Mouse (Mus musculus) heart, embryonic 13.5 days (tissue): Measurements from ENCODE around the gene Coa4. TPM values are rescaled to one million over a fixed set of nuclear protein-coding genes. Genes with fewer than 3 reads are reported as not detected.
"Not testable (repeated sequence)": the region's sequence is repeated elsewhere in the genome, so short reads cannot be mapped to it uniquely, and the experiment has no call there.

Source experiments
- ATAC-seq: fragments of 200-750 bp; cut with Nextera tagmentation; 2 replicates; pipeline ENCODE4 v1.8.0; 2017; ENCODE audit warnings: moderate TSS enrichment; ENCODE audit not compliant: insufficient number of reproducible peaks, low FRiP score, low TSS enrichment; ENCODE audit errors: extremely low read depth
- H3K27ac ChIP-seq: fragments of 300-500 bp; sonication (generic); replicated peaks from 2 replicates; pipeline ENCODE4 v1.5.1; 2015; ENCODE audit warnings: moderate library complexity, mild to moderate bottlenecking, inconsistent platforms
- H3K27me3 ChIP-seq: fragments of 300-500 bp; sonication (generic); replicated peaks from 2 replicates; pipeline ENCODE4 v1.6.1; 2015; ENCODE audit warnings: mild to moderate bottlenecking, inconsistent platforms
- H3K36me3 ChIP-seq: fragments of 300-500 bp; sonication (generic); 2 replicates; pipeline ENCODE4 v1.6.1; 2015; ENCODE audit warnings: mild to moderate bottlenecking, inconsistent platforms
- H3K4me1 ChIP-seq: fragments of 300-500 bp; sonication (generic); 2 replicates; pipeline ENCODE4 v1.6.1; 2015; ENCODE audit warnings: inconsistent platforms
- H3K4me2 ChIP-seq: fragments of 300-500 bp; sonication (generic); 2 replicates; pipeline ENCODE4 v1.6.1; 2015; ENCODE audit warnings: inconsistent platforms, mild to moderate bottlenecking, moderate library complexity
- H3K4me3 ChIP-seq: fragments of 300-500 bp; sonication (generic); 2 replicates; pipeline ENCODE4 v1.5.1; 2015; ENCODE audit warnings: moderate library complexity, mild to moderate bottlenecking, inconsistent platforms
- H3K9ac ChIP-seq: fragments of 300-500 bp; sonication (generic); 2 replicates; pipeline ENCODE4 v1.6.1; 2015; ENCODE audit warnings: inconsistent platforms, mild to moderate bottlenecking, moderate library complexity
- H3K9me3 ChIP-seq: fragments of 300-500 bp; sonication (generic); 2 replicates; pipeline ENCODE4 v1.6.1; 2016; ENCODE audit warnings: inconsistent platforms
- WGBS: fragments of 180-500 bp; shearing (Covaris S2); methylation state at CpG from one replicate; pipeline ENCODE4 v1.1.7; 2015; ENCODE audit warnings: mixed read lengths; 5-methylcytosine and 5-hydroxymethylcytosine counted together
- polyA plus RNA-seq: library from polyadenylated mRNA; unstranded; fragments of >200 nt; fragmentation: Nextera tagmentation; extraction: Ambion mirVana; gene quantifications from 2 replicates; pipeline ENCODE4 v1.2.1, GENCODE M21; 2015

Coa4 gene
- polyA plus RNA-seq, 1 experiment from 2014 or later = 23.0 TPM

DNA sequence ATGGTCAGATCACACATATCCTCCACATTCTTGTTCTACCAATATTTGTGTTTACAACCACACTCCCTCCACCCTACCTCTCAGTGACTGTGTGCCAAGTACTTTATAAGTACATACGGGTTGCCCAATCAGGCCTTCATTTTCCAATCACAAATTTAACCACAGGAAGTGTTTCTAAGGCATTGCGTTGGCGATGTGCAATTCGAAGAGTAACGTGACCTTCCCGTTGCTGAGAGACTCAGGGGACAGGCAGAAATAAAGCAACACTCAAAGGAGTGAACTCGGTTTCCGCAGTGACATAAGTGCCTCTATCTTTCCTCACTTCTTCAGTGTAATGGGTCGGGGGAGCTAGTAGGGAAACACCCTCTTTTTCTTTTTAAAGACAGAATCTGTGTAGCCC lies 2.6 kb downstream of the Coa4 start:
- peaks cover 21% of the 10 kb centered on the region for H3K36me3 ChIP-seq
- no peaks in the 10 kb centered on the region for H3K9me3 ChIP-seq
- no peak overlapping the region for H3K27ac ChIP-seq
- no peak overlapping the region for H3K4me2 ChIP-seq
- no peak overlapping the region for H3K4me3 ChIP-seq
- peaks cover 12% of the 10 kb centered on the region for H3K4me1 ChIP-seq
- WGBS = 90% methylated on average over 9 of the region's 9 CpGs
- no peak overlapping the region for H3K9ac ChIP-seq
- no peak for ATAC-seq
- H3K27me3 ChIP-seq = no peaks in the 10 kb centered on the region

DNA sequence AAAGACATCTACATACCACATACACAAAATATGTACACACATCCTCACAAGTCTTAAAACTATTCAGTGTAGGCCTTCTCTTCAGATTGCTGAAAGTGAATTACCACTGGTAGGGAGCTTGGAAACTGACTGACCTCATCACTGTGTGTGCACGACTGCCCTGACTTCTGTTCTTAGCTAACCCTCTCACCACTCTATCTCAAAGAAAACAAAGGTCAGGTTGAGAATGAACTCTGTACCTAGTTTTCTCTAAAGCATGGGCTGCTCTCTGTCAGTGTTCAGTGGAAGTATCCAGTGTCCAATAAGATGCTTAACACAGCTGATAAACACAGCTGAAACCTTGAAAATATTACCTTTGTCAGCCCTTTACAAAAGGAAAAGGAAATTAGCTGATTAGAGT lies 7.6 kb downstream of the Coa4 start:
- Histone ChIP-seq H3K27ac (no peak overlapping the region), H3K4me3 (no peak overlapping the region), H3K9ac (no peak overlapping the region), H3K4me1 (peaks cover 22% of the 10 kb centered on the region), H3K36me3 (peaks cover 35% of the 10 kb centered on the region), H3K9me3 (no peaks in the 10 kb centered on the region), H3K4me2 (no peak overlapping the region), H3K27me3 (no peaks in the 10 kb centered on the region)
- no peak for ATAC-seq
- WGBS = 46% methylated on average over 1 of the region's 1 CpGs

DNA sequence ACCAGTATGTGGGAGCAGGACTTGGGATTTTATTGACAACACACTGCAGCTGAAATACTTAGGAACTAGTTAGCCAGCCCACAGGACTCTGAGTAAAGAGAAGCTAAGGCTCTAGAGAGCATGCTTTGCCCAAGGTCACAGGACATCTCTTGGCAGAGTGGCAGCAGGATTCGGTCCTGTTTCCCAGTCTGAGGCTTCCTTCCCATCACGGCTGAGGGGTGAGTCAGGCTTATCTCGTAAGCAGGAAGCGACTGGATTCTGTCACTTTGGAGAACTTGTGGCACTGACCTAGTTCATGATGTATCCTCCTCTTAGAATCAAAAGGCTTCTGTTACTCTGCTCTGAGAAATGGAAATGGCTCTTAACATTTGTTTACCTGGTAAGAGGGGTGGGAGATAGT lies 10.8 kb downstream of the Coa4 start:
- 17% methylated on average over 4 of the region's 4 CpGs for WGBS
- H3K27me3 ChIP-seq = no peaks in the 10 kb centered on the region
- H3K36me3 ChIP-seq = peaks cover 42% of the 10 kb centered on the region
- ATAC-seq = no peak; the same call in 1 of the 2 replicates
- H3K4me3 ChIP-seq = no peak overlapping the region
- no peak overlapping the region for H3K4me2 ChIP-seq
- peaks cover 36% of the 10 kb centered on the region for H3K4me1 ChIP-seq
- peak overlapping the region; percentile 67 for H3K27ac ChIP-seq
- no peaks in the 10 kb centered on the region for H3K9me3 ChIP-seq
- H3K9ac ChIP-seq = peak overlapping the region; percentile 21; the same call in 1 of the 2 replicates

DNA sequence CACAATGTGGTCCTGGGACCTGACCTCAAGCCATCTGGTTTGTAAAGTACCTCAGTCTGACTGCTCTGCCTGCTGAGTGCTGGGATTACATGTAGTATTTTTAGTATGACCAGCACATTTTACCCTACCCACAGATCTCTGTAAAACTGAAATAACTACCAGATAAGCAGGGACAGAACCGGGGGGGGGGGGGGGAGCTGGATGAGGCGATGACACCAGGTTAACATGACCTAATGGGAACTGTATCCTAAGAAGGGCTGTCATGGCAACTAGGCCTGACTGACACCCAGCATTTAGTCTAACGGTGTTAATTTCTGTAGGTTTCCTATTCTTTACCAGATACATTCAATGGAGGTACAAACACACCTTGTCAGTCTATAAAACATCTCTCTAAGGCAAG lies 12.9 kb downstream of the Coa4 start:
- Histone ChIP-seq H3K36me3 (peaks cover 44% of the 10 kb centered on the region), H3K9ac (no peak overlapping the region), H3K4me1 (peaks cover 43% of the 10 kb centered on the region), H3K9me3 (no peaks in the 10 kb centered on the region), H3K27ac (peak overlapping the region; percentile 80), H3K4me3 (no peak overlapping the region), H3K27me3 (no peaks in the 10 kb centered on the region), H3K4me2 (no peak overlapping the region)
- no peak for ATAC-seq
- 59% methylated on average over 3 of the region's 3 CpGs for WGBS

DNA sequence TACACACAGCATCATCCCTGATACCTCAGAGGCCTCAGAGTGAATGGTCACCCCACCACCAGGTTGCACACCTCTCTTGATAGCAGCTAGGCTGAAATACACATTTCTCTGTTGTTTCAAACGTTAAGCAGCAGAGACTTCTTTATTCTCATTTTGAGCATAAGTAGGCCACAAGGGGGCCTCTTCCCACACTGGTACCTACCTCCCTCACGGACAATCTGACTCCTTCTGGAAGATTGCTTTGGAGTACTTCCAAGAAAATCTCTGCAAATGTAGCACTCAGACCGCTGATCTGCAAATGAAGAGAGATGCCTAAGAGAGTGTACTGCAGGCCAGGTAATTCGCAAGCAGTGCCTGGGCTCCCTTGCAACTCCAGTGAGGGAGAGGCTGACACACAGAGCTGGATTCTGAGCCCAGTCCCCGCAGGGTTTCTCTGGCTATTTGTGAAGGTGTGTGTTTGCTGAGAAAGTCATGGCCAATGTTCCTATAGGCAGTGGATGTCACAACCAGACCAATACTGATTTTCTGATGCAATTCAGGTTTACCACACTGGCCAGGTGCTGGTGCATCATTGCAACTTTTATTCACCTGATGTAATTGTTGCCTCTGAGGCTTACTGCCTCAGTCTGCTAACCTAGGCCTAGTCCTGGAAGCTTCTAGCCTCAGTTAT lies 13.6 kb downstream of the Coa4 start:
- ATAC-seq = no peak
- peak overlapping the region; percentile 80 for H3K27ac ChIP-seq
- H3K4me1 ChIP-seq = peaks cover 49% of the 10 kb centered on the region
- no peak overlapping the region for H3K4me3 ChIP-seq
- peaks cover 44% of the 10 kb centered on the region for H3K36me3 ChIP-seq
- no peak overlapping the region for H3K4me2 ChIP-seq
- 43% methylated on average over 5 of the region's 5 CpGs for WGBS
- no peaks in the 10 kb centered on the region for H3K27me3 ChIP-seq
- no peak overlapping the region for H3K9ac ChIP-seq
- no peaks in the 10 kb centered on the region for H3K9me3 ChIP-seq

DNA sequence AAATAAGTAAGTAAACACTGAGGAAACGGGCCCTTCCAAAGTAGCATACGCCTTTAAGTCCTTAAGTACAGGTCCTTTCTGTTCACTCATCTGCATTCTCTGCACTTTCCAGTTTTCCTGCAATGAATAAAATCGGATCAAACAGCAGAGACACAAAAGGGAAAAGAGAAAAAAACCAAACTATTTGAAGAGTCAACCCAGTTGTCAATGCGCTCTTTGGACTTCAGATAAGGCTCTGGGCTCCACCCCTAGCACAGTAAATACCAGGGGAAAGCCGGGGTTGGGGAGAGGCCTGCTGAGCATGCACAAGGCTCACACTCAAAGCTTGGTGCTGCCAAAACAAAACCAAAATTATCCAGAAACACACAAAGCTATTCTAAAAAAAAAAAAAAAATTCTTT lies 18.1 kb downstream of the Coa4 start:
- Histone ChIP-seq H3K4me3 (no peak overlapping the region), H3K9ac (peak overlapping the region; percentile 63), H3K4me2 (peak overlapping the region; percentile 28), H3K9me3 (no peaks in the 10 kb centered on the region), H3K4me1 (peaks cover 38% of the 10 kb centered on the region), H3K27ac (peak overlapping the region; percentile 96), H3K27me3 (no peaks in the 10 kb centered on the region), H3K36me3 (peaks cover 27% of the 10 kb centered on the region)
- 44% methylated on average over 5 of the region's 5 CpGs for WGBS
- no peak for ATAC-seq

DNA sequence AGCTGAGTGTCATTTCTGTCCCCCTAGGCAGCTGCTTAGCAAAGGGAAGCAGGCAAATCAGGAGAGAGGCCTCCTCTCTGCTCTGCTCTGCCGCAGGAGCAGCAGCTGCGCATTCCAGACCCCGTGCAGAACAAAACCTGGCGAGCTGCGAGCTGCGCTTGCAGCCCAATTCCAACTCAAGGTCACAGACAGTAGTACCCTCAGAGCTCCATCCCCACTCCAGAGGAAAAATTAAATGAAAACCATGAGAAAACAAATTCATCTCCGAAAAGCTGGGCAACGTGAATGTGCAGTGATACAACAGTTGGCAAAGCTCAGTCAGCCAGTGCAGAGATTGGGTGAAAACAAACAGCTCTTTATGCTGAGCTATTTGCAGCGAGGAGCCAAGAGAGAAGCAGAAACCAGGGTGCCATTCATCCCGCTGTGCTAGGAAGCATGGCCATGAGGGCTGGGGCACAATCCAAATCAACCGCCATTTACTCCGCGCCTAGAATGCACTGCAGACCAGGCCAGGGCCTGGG lies 18.6 kb downstream of the Coa4 start:
- Histone ChIP-seq H3K36me3 (peaks cover 27% of the 10 kb centered on the region), H3K9ac (peak overlapping the region; percentile 63), H3K9me3 (no peaks in the 10 kb centered on the region), H3K4me1 (peaks cover 33% of the 10 kb centered on the region), H3K4me3 (no peak overlapping the region), H3K27ac (peak overlapping the region; percentile 96), H3K4me2 (peak overlapping the region; percentile 28), H3K27me3 (no peaks in the 10 kb centered on the region)
- 36% methylated on average over 13 of the region's 13 CpGs for WGBS
- peak; percentile 54; the same call in 1 of the 2 replicates for ATAC-seq

DNA sequence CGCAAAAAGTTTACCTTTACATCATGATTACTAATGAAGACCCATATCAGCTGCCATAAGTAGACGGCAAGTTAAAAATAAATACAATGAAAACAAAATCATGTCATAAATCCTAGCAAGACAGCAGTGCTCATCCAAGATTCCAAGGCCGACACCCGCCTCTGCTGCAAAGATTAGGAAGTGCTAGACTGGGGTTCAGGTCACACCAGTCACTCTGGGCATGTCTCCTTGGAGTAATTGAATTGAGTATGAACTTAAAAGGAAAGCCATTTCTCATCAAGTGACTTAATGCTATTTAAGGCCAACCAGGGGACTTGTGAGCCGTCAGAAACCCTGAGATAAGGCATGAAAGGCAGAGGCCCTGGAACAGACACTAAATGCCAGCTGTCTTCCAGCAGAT lies 20.4 kb downstream of the Coa4 start:
- H3K9ac ChIP-seq = no peak overlapping the region
- no peaks in the 10 kb centered on the region for H3K9me3 ChIP-seq
- H3K4me3 ChIP-seq = no peak overlapping the region
- no peak overlapping the region for H3K4me2 ChIP-seq
- 47% methylated on average over 5 of the region's 5 CpGs for WGBS
- peak overlapping the region; percentile 44 for H3K27ac ChIP-seq
- ATAC-seq = no peak
- peaks cover 25% of the 10 kb centered on the region for H3K36me3 ChIP-seq
- no peaks in the 10 kb centered on the region for H3K27me3 ChIP-seq
- H3K4me1 ChIP-seq = peaks cover 28% of the 10 kb centered on the region

DNA sequence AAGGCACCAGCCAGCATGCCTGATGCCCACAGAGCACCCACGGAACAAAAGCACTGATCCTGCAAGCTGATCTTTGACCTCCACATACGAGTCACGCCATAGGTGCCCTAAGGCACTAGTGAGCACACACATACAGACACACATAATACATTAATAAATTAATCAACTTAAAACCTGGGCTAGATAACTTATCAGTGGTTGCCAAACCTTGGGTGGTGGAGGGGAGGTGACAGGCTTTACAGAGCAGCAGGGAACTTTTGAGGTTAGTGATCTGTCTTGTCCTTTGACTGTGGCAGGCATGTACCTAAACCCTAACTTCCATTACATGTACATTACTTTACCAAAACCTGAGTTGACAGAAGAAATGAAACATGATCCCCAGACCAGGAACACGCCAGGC lies 22.5 kb downstream of the Coa4 start:
- no peaks in the 10 kb centered on the region for H3K27me3 ChIP-seq
- no peak for ATAC-seq
- no peaks in the 10 kb centered on the region for H3K9me3 ChIP-seq
- no peak overlapping the region for H3K4me3 ChIP-seq
- H3K4me1 ChIP-seq = peaks cover 26% of the 10 kb centered on the region
- H3K4me2 ChIP-seq = no peak overlapping the region
- no peak overlapping the region for H3K9ac ChIP-seq
- 77% methylated on average over 4 of the region's 4 CpGs for WGBS
- no peak overlapping the region for H3K27ac ChIP-seq
- H3K36me3 ChIP-seq = peaks cover 23% of the 10 kb centered on the region

DNA sequence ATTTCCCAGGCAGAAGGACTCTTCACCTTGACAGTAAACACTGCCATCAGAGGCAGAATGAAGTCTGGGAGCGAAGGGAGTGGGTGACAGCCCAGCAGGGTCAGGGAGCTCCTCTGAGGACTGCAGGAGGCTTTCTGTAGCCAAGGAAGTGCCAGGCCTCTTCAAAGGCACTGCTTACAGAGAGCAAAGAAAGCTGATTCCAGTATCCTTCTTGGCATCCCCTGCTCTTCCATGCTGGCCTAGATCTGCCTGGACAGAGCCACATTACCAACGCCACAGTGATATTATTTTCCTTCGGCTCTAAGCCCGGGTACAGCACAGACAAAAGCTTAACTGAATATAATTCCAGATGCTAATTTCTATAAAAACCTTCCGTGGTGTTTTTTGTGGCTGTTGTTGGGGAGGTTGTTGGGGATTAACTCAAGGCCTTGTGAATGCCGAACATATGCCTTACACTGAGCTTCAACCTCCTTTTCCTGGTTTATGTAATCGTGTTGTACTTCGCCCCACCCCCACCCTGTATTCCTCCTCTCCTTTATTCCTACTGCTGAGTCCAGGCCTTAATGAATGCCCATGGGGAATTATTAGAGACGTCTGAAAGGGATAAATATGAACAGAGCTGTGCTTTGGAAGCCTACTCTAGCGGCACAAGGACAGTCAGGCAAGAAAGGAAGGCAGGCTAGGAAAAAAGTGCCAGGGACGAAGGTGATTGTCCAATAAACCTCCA lies 25.2 kb downstream of the Coa4 start:
- no peak overlapping the region for H3K9ac ChIP-seq
- WGBS = 81% methylated on average over 11 of the region's 11 CpGs

DNA sequence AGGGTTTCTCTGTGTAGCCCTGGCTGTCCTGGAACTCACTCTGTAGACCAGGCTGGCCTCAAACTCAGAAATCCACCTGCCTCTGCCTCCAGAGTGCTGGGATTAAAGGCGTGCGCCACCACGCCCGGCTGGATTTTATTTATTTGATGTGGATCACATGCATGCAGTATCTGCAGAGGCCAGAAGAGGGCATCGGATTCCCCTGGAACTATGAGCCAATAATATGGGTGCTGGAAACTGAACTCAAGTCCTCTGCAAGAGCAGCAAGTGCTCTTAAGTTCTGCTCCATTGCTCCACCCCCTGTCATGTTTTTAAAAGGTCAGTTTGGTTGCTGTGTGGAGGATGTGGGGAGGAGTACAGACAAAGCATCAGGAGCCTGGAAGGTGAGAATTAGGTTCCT lies 30.4 kb downstream of the Coa4 start:
- ATAC-seq, H3K9me3 ChIP-seq, H3K4me2 ChIP-seq, H3K27me3 ChIP-seq, H3K9ac ChIP-seq, H3K4me3 ChIP-seq, H3K4me1 ChIP-seq, H3K27ac ChIP-seq: not testable (repeated sequence)
- peaks cover 51% of the 10 kb centered on the region for H3K36me3 ChIP-seq
- whole genome bisulfite sequencing = 73% methylated on average over 5 of the region's 5 CpGs

More for the DNA sequence above, 25.2 kb downstream of the Coa4 start:
- Histone ChIP-seq H3K36me3 (peaks cover 36% of the 10 kb centered on the region), H3K27ac (no peak overlapping the region), H3K27me3 (no peaks in the 10 kb centered on the region), H3K4me1 (peaks cover 5% of the 10 kb centered on the region), H3K9me3 (no peaks in the 10 kb centered on the region), H3K4me3 (no peak overlapping the region), H3K4me2 (no peak overlapping the region)
- no peak for ATAC-seq
